Mouse (Mus musculus) ES-CJ7 (cell line): ENCODE results near the gene Gnl2.

Experiments
- DNase-seq: peaks from one replicate; pipeline ENCODE4 v3.0.0; 2011; ENCODE audit warnings: low read depth, low spot score

The Gnl2 gene

DNA sequence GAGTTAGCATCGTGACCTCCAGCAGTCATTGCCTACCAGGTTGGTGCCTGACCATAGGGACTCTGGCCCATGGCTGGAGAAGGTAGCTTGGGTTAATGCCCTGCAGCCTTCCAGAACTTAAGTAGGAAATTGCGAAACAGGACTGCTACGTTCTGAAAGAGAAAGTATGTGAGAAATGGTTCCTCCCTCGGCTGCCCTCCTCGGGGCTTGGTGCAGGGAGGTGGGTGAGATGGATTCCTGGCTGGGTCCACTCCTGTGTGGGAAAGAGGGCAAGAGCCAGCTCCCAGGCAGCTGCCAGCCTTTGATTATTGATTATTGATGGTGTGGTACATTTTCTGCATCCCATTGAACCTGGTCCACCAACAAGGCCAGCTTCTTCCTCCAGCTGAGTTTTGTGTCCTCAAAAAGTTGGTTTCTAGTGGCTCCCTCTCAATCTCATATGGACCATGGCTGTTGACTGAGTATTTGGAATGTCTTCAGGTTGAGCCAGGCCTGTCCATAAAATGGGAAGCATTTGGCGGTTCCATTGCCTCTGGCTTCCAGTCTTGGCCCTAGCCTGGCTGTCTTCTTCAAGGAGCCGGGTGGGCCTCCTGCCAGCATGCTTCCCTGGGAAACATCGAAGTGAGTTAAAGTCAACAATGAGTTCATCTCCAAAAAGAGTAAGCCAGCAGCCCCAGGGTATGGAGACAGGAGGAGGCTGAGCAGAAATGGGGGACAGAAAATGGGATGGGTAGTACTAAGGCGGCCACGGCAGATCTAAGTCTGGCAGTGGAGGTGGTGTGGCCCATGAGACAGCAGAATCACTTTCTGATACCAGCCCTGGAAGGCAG lies at the start of gene Gnl2:
TSS of gene Gnl2 (plus strand) at position 780 of the 830 bp plus-strand sequence.
- no peak for DNase-seq

DNA sequence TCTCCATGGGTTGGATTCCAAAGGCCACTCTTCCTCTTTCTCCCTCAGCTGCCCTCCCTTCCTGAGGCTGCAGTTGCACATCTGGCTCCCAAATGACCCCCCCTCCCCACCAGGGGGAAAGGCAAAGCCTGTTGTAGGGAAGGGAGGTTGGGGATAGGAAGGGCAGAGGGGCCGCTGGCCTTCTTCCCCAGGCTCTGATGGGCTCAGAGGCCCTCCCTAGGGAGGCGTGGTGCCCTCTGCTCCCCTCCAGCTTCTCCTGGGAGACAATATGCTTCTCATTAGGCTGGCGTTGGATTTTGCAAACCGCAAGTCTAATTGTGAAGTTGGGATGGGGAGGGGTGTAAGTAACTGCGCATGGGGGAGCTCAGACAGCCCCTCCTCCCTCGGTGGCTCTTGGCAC lies 47.7 kb upstream of the Gnl2 start:
- no peak for DNase-seq

DNA sequence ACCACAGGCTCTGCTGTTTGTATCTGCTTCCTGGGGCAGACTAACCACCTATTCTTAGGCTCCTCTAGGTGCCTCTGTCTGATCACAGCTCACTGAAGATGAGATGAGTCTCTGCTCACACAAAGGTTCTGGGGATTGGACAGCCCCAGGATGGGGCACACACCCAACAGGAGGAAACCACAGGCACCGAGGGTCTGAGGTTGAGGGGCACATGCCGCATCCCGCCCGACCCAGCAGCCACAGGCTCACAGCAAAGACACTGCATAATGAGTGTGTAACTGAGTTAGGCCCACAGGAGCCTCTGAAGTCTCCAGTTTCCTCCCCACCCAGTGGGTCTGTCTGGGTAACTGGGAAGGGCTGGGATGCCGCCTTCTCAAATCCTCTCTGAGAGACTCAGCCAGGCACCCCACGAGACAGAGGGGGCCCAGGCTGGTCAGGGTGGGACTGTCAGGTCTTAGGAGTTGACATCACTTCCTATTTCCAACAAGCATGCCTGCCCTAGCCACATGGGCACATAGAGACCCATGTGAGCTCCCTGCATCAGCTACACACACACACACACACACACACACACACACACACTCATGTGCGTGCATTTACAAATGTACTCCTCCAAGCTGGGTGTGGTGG lies 47.1 kb upstream of the Gnl2 start:
- no peak for DNase-seq

DNA sequence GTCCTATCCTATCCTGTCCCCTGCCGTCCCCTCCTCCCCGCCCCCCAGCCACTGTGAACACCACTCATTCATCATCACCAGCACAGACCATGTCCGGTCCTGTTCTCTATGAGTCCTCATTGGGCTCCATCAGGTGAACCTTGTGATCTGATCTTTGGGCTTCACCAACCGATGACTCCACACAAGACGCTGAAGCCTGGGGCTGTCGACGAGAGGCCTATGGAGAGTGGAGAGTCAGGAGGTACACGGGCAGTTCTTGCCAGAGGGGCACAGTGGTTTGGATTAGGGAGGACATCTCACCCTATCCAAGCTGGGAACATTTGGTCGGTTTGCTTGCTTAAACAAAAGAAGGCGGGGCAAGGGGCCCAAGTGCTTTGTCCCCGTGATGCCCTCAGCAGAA lies 46.2 kb upstream of the Gnl2 start:
- no peak for DNase-seq

DNA sequence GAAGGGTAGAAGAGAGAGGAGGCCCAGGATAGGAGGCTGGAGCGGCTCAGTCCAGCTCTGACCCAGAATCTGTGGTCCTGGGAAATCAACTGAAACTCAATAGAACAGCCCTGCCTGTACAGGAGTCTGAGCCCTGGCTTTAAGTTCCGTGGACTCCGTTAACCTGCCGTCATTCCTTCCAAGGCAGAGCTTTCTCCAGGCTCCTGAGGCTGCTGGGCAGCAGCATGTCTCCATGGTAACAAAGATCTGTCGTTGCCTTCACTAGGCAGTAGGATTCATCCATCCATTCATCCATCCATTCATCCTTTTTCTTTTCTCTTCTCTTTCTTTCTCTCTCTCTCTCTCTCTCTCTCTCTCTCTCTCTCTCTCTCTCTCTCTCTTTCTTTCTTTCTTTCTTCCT lies 45.7 kb upstream of the Gnl2 start:
- DNase-seq, result no peak

DNA sequence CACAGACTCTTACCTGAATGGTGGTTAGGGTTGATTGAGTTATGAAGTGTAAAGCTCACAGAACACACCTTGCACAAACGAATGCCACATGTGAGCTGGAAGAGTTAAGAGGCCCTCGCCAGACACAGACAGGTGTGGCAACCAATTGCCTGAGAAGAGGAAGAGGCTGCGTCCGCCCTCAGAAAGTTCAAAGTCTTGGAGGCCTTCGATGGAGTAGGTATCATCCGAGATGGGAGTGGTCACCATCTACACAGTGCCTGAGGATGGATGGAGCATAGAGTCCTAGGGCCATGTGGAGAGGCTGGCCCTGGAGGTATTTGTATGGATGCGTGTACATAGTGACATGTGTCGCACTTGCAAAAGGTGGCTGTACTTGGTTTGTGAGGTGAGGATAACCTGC lies 45.3 kb upstream of the Gnl2 start:
- no peak for DNase-seq

DNA sequence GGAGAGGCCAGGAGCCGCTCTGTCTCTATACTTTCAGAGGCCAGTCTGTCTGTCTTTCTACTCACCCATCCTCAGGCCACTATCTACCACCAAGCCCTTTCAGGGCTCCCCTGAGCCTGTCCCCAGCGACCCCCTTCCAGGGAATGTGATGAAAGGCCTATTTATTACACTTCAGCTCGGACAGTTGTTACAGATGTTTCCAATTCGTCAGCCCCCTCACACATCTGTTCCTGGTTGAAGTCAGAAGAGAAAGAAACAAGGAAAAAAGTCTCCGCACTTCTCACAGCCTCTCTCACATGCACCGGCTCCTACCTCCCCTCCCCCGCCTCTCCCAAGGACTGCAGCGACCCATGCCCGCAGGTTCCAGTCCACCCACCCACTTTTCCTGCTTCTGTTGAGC lies 44.1 kb upstream of the Gnl2 start:
- DNase-seq, result no peak

DNA sequence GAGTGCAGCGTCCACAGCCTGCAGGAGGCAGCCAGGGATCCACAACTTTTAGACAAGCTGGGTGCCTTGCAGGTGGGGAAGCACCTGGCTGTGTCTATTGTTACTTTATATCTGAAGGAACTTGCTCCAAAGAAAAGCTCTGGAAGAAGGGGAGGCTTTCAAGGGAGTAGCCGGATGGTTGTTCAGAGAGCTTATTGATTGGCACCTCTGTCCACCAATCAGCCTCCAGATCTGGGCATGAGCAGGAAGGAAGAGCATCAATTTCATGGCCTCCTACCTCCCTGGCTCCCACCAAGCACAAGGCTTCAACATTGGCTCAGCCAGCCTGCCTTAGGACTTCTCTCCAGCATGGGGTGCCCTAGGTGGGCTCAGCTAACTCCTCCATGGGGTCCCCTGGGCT lies 43.1 kb upstream of the Gnl2 start:
- DNase-seq, result peak; percentile 64

DNA sequence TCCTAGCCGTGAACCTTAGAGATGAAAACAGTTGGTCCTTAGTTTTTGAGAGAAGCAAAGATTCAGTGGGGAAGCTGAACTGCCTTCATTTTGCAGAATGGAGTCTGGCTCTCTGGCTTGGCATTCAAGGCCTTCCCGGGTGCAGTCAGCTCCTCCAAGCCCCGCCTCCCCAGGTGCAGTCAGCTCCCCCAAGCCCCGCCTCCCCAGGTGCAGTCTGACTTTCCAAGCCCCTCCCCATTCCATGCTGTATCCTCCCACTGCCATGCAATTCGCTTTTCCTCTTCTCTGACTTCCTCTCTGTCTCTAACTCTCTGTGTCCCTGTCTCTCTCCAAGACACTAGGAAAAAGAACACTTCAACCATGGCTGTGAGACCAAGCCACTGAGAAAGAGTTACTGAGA lies 38.2 kb upstream of the Gnl2 start:
- no peak for DNase-seq

DNA sequence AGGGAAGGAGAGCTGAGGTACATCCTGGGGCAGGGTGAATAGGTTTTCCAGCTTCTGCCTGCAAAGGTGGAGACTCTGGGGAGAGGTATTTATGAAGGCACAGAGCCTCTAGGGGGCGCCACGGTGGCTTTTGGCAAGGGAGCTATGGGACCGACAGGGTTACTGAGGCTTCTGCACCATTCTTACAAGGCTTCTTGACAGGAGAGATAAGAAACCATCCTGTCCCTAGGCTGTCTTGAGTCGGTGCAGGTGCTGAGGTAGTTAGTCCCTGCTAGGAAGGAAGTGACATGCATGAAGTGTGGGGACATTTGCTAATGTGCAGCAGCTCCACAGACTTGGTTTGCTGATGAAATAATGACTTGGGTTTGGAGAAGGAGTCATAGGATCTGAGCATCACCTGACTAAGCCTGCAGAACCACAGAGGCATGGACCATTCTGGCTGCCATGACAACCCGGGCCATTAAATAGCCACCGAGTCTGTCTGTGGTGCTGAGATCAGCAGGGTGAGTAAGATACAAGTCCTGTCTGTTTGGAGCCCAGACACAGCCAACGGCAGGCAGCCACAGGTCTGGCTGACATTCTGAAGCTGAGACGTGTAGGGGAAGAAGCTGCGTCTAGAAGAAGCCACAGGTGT lies 32.4 kb upstream of the Gnl2 start:
- DNase-seq, result peak; percentile 58

DNA sequence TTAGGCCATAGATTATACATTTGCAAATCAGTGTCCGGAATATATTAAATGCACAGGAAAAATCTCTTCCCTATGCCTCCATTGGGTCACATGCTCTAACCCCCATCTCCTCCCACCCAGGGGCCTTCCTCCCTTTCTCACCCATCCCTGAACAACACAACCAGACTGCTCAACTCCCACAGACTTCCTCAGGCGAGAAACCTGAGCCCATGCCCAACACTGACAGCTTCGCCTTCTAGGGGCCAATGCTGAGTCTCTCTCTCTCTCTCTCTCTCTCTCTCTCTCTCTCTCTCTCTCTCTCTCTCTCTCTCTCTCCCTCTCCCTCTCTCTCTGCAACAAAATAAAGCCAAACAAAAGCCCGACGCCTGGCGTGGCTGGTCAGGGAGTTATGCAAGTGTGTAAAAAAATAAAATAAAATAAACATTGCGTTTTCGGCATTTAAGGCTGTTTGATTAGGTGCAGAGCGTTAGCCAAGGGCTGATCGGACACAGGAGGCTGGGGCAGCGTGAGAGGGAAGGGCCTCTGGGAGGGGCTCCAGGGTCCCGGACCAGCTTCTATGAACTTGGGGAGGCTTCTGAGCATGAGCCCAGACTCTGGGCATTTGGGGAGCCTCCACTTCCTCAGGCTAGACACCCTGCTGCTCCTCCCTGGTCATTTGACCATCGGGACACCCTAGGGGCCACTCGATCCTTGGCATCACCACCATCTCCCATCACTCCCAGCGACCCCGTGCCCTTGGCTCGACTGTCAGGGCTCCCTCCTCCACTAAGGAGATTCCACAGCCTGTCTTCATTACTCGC lies 31.3 kb upstream of the Gnl2 start:
- DNase-seq, result no peak

DNA sequence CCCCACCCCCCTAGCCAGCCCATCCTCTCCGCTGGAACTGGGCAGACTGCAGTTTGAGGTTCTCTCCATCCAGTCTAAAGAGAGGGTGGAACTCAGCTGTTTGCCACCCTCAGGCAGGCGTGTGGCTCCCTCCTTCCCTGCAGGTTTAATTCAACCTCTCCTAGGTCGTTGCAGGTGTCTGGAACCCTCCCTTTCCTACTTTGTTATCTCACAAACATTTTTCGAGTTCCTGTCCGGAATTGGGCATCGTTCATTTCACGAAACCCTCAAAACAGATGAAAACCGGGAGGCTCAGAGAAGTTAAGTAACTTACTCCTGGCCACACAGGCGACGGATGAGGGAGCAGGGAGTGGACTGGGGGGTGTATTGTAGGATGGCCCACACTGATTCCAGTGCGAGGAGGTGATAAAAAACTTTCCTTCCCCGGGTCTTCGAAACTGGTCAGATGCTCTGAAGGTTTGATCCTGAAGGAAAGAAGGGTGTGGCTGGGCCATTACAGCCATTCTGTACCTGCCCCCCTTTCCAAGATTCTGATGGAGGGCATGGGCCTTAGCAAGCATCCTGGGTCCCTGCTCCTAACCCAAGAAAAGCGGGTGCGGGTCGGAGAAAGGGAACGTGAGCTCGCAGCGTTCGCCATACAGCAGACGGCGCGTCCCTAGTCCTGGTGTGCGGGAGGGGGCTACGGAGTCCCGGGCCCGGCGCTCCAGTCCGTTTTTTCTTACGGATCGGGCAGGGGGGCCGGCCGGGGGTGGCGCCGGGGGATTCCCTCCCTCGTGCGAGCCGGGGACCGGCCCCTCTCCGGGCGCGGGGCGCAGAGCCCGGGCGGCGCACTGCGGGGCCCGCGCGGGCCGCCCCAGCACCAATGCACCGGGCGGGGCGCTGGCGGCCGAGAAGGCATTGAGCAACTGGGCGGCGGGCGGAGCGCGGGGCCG lies 30.4 kb upstream of the Gnl2 start, which contains the start of gene Rspo1:
TSS of gene Rspo1 (plus strand) at position 760 of the 932 bp plus-strand sequence.
- DNase-seq, result peak; percentile 44

DNA sequence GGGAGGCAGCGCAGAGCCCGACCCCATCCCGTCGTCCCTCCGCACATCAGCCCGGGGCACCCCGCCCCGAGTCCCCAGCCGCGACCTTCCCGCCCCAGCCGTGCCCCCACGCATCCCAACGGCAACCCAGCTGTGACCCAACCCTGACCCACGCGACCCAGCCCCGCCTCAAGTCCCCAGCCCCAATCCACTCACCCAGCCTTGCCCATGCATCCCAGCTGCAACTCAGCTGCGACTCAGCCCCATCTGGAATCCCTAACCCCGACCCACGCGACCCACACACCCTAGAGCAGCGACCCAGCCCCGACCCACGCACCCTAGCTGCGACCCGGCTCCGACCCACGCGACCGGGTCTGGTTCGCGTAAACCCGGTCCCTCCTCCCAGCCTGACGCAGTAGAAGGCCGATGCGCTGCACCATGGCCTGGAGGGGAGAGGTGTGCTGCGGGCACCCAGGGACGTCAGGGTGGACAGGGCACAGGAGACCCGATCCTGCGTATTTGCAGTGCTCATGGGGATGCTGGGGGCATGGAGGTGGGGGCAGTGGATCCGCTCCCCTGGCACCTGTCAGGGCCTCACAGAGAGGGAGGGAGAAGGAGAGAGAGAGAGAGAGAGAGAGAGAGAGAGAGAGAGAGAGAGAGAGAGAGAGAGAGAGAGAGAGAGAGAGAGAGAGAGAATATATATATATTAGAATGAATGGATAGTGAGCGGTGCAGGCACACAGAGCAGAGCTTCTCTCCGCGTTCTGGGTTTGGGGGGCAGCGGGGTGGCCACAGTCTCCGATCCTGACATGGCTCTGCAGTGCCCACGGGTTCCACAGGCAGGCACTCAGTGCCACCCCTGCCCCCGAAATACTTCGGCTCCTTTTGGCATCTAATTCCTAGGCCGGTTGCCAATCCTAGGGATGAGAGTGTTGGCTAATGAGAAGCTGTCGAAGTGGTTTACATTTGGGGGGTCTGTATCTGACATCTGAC lies 29.4 kb upstream of the Gnl2 start:
- DNase-seq, result no peak

DNA sequence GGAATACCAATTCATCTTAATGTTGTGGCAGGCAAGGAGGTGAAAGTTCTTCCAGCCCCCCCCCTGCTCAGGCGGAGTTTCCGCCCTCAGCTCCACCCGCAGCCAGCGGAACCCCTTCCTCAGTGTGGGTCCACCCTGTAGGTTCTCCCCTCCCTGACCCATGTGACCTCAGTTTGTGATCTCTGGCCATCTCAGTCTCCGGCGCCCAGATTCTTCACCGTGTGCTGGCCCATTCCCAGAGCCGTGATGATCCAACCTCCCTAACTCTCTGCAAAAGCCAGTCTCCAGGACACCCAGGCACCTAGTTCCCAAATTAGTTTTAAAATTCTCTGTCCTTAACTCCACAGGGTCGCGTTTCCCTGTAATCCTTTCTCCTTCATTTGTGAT lies 28.7 kb upstream of the Gnl2 start:
- no peak for DNase-seq

DNA sequence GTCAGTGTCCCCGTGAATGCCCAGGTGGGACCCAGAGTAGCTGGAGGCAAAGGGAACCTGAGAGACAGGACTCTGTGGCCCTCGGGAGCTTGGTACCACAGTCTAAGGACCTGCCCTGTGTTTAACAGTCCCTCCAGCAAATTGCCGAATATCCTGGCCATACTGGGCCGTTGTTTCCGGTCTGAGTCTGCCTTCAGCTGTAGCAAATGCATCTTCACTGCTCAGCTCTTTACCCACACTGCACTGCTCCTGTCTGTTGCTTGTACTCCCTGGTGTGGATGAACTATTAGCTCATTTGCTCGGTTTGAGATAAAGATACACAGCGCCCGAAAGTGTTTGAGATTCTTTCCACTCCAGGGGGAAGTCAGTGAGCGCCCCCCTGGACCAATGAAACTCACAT lies 28.0 kb upstream of the Gnl2 start:
- DNase-seq, result no peak

DNA sequence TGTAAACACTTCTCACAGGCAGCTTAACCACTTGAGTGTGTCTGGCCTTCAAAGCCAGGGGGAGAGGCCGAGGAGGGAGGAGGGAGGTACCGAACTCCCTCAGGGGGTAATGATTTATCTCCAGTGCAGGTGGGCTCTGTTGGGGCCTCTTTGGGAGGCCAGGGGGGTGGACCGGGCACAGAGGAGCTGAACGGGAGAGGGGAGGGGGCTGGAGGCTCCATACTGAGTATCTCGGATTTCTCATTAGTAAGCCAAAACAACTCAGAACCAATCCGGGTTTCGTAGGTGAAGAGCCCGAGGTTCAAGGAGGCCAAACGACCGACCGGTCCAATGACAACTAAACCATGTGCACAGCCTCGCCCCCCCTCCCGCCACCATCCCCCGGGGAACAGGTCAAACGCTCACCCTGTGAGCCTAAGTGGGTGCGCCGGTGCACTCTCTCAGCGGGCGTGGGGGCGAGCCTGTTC lies 26.6 kb upstream of the Gnl2 start:
- DNase-seq, result no peak

DNA sequence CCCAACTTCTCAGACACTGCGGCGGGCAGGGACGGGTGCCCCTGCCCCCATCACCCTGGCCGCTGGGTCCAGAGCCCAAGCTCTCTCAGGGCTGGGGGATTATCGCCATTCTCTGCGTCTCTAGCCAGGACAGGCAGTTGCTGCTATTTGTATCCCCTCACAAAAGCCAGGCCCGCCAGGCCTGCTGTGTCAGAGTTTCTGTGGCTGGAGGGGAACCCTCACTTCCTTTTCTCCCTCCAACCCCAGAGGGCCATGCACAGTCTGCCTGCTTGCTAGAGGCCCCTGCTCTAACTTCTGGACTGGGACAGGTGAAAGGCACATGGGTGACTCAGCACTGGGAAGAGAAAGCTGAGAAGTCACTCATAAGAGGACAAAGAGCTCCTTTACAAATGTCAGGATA lies 26.1 kb upstream of the Gnl2 start:
- DNase-seq, result no peak

DNA sequence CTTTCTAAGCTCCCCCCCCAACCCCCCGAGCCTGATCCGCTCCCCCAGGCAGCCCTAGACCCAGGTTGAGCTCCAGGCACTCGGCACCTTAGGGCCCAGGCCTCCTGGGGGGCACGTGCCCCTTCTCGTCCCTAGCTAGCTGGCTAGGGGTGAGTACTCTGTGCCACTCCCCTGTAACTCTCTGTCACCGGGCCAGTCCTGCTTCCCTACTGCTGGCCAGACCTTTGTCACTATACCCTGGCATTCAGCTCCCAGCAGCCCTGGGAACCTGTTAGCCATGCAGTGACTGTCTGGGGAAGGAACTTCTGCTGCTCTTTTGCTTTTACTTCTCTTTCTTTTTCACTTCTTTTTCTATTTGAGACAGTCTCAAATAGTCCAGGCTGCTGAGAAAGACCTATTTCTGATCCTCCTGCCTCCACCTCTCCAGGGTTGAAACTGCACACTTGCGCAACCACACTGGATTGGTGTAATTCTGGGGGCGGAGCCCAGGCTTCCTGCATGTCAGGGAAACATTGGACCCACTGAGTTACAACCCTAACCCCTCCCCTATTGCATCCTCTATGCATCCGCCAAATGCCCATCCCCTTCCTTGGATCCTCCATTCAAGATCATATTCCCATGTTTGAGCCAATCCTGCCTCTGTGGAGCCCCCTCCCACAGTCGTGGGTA lies 18.8 kb upstream of the Gnl2 start:
- no peak for DNase-seq

DNA sequence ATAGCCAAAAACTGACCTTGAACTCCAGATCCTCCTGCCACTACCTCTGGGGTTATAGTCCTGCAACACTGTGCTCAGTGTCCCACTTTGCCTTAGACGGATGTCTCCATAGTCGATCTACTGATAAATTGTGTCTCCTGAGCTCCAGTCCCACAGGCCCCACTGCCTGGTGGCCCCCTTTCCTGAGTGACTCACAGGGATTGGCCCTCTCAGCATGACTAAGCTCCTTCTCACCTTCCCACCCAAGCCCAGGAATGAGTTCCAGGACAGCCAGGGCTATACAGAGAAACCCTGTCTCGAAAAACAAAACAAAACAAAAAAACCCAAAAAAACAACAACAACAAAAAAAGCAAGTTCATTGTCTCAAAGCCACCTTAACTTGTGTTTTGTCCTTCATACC lies 16.8 kb upstream of the Gnl2 start:
- DNase-seq, result no peak
